Mouse (Mus musculus) stomach, embryonic 15.5 days (tissue): ENCODE data around the gene Jun. TPM values are rescaled to one million over a fixed set of nuclear protein-coding genes. Genes with fewer than 3 reads are reported as not detected.

Experiments
- ATAC-seq: fragments of 200-750 bp; cut with Nextera tagmentation; 2 replicates; pipeline ENCODE4 v1.8.0; 2017; ENCODE audit warnings: low read depth, moderate number of reproducible peaks, moderate TSS enrichment; ENCODE audit not compliant: insufficient read depth, low FRiP score
- H3K27ac ChIP-seq: fragments of 300-500 bp; sonication (generic); 2 replicates; pipeline ENCODE4 v1.5.1; 2015; ENCODE audit warnings: mild to moderate bottlenecking, inconsistent platforms
- H3K27me3 ChIP-seq: fragments of 300-500 bp; sonication (generic); replicated peaks from 2 replicates; pipeline ENCODE4 v1.6.1; 2015; ENCODE audit warnings: inconsistent platforms
- H3K36me3 ChIP-seq: fragments of 300-500 bp; sonication (generic); 2 replicates; pipeline ENCODE4 v1.6.1; 2015; ENCODE audit warnings: inconsistent platforms
- H3K4me1 ChIP-seq: fragments of 300-500 bp; sonication (generic); 2 replicates; pipeline ENCODE4 v1.6.1; 2015; ENCODE audit warnings: inconsistent platforms
- H3K4me2 ChIP-seq: fragments of 300-500 bp; sonication (generic); 2 replicates; pipeline ENCODE4 v1.6.1; 2015; ENCODE audit warnings: mild to moderate bottlenecking, inconsistent platforms
- H3K4me3 ChIP-seq: fragments of 300-500 bp; sonication (generic); replicated peaks from 2 replicates; pipeline ENCODE4 v1.5.1; 2015; ENCODE audit warnings: inconsistent platforms
- H3K9ac ChIP-seq: fragments of 300-500 bp; sonication (generic); 2 replicates; pipeline ENCODE4 v1.6.1; 2015; ENCODE audit warnings: inconsistent platforms
- H3K9me3 ChIP-seq: fragments of 300-500 bp; sonication (generic); 2 replicates; pipeline ENCODE4 v1.6.1; 2016; ENCODE audit warnings: inconsistent platforms
- WGBS: fragments of 180-500 bp; shearing (Covaris S2); methylation state at CpG from one replicate; pipeline ENCODE4 v1.1.7; 2015; 5-methylcytosine and 5-hydroxymethylcytosine counted together
- polyA plus RNA-seq: library from polyadenylated mRNA; unstranded; fragments of >200 nt; fragmentation: Nextera tagmentation; extraction: Ambion mirVana; gene quantifications from 2 replicates; pipeline ENCODE4 v1.2.1, GENCODE M21; 2015

The Jun gene
- polyA plus RNA-seq, 1 experiment from 2014 or later, result 102 TPM

GRCm38 (mm10) chr4:95050518-95051278 is 1.3 kb downstream of the Jun start:
- WGBS, result under 1% methylated on average over 70 of the region's 70 CpGs
- ATAC-seq, result no peak
- Histone ChIP-seq H3K9ac (peak overlapping the region; percentile 83), H3K27ac (peak overlapping the region; percentile 97), H3K4me1 (0 out of 2 replicates have a peak, but pooled peaks cover 16% of the 10 kb centered on the region), H3K4me2 (peak overlapping the region; percentile 78), H3K4me3 (peak overlapping the region; percentile 66), H3K36me3 (no peaks in the 10 kb centered on the region), H3K27me3 (no peaks in the 10 kb centered on the region), H3K9me3 (no peaks in the 10 kb centered on the region)

- ATAC-seq, result no peak
- Histone ChIP-seq H3K4me2 (peak overlapping the region; percentile 78), H3K9ac (peak overlapping the region; percentile 83), H3K9me3 (no peaks in the 10 kb centered on the region), H3K27ac (peak overlapping the region; percentile 97), H3K27me3 (no peaks in the 10 kb centered on the region), H3K4me1 (0 out of 2 replicates have a peak, but pooled peaks cover 11% of the 10 kb centered on the region), H3K36me3 (no peaks in the 10 kb centered on the region), H3K4me3 (peak overlapping the region; percentile 66)
- WGBS, result under 1% methylated on average over 34 of the region's 34 CpGs
These were observed 2.0 kb downstream of the Jun start for GRCm38 (mm10) chr4:95049884-95050517.

DNA sequence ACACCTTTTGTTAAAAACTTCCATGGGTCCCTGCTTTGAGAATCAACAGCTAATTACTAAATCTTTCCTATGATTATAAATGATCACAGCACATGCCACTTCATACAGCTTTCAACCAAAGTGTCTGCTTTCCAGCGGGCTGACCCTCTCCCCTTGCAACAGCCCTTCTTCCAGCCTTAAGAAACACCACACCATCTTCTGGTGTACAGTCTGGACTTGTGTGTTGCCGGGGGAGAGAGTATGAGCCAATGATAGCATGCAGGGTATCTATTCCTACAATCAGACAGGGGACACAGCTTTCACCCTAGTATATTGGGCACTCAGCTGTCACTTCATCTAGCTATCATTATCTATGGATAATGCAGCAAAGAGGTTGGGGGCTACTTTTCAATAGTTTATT is 2.9 kb downstream of the Jun start:
- H3K27ac ChIP-seq, result no peak overlapping the region; the same call in 1 of the 2 replicates

GRCm38 (mm10) chr4:95048731-95049100 is 3.3 kb downstream of the Jun start:
- Histone ChIP-seq H3K9ac (no peak overlapping the region), H3K27ac (no peak overlapping the region)

More for the DNA sequence above, 2.9 kb downstream of the Jun start:
- Histone ChIP-seq H3K4me3 (peak overlapping the region; percentile 66), H3K36me3 (no peaks in the 10 kb centered on the region), H3K27me3 (no peaks in the 10 kb centered on the region), H3K9me3 (no peaks in the 10 kb centered on the region), H3K9ac (no peak overlapping the region), H3K4me1 (0 out of 2 replicates have a peak, but pooled peaks cover 7% of the 10 kb centered on the region), H3K4me2 (peak overlapping the region; percentile 78)
- no peak for ATAC-seq
- 33% methylated on average over 2 of the region's 2 CpGs for WGBS

DNA sequence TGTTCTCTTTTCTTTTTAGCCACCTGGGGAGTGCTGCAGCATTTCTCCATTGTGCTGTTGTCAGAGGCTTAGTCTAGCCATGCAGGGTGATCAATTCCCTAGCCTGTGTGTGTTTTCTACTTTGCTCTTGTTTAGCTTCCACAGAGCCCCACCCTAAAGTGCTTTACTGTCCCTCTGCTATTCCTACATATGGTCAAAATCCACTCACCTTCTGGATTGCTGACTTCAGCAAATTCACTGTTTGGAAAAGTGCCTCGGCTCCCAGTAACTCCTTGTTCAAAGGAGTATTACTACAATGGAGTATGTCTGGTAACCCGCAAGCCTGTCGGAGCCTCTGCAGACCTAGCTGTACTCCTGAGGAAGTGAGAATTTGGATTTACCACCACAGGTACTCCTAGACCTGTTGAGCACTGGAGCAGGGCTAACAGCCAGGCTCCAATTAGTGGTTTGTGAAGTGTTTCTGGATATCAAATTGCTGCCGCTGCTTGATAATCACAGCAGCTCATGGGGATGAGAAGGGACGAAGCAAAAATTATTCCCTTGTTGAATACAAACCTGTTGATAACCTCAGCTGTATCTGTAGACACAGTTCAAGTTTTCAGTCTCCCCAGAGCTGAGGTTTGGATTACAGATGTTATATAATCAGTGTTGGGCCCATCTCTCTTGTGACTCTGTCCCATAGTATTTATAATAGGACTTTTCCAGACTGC is 3.8 kb downstream of the Jun start:
- Histone ChIP-seq H3K4me2 (peak overlapping the region; percentile 78), H3K27me3 (no peaks in the 10 kb centered on the region), H3K4me1 (0 out of 2 replicates have a peak, but pooled peaks cover 7% of the 10 kb centered on the region), H3K4me3 (peak overlapping the region; percentile 66; the same call in 1 of the 2 replicates), H3K9me3 (no peaks in the 10 kb centered on the region), H3K36me3 (no peaks in the 10 kb centered on the region), H3K9ac (no peak overlapping the region), H3K27ac (peak overlapping the region; percentile 40; the same call in 1 of the 2 replicates)
- WGBS, result 42% methylated on average over 5 of the region's 5 CpGs
- ATAC-seq, result no peak

More at GRCm38 (mm10) chr4:95048731-95049100, 3.3 kb downstream of the Jun start:
- peak overlapping the region; percentile 78 for H3K4me2 ChIP-seq
- peak overlapping the region; percentile 66 for H3K4me3 ChIP-seq
- no peaks in the 10 kb centered on the region for H3K27me3 ChIP-seq
- WGBS, result 47% methylated on average over 4 of the region's 4 CpGs
- H3K4me1 ChIP-seq, result 0 out of 2 replicates have a peak, but pooled peaks cover 7% of the 10 kb centered on the region
- H3K36me3 ChIP-seq, result no peaks in the 10 kb centered on the region
- H3K9me3 ChIP-seq, result no peaks in the 10 kb centered on the region
- no peak for ATAC-seq

DNA sequence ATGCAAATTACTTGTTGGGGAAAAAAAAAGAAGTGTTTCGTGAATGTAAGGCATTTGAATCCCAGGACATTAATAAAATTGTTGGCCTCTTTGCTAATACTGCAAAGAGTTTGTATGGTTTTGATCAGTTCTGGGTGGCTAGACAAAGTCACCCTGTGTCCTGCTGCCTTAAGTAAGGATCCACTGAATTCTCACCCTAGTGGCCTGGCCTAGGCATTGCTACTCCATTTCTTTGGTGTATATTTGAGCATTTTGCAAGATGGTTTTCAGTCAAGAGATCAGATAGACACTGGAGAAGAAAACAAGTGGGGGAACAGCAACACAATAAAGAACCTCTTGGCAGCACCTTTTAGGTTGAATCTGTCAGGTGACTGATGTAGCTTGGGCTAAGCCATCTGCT is 6.9 kb downstream of the Jun start:
- no peak overlapping the region for H3K4me2 ChIP-seq
- ATAC-seq, result no peak
- H3K4me1 ChIP-seq, result 0 out of 2 replicates have a peak, but pooled peaks cover 7% of the 10 kb centered on the region
- no peaks in the 10 kb centered on the region for H3K9me3 ChIP-seq
- H3K27ac ChIP-seq, result no peak overlapping the region
- no peaks in the 10 kb centered on the region for H3K27me3 ChIP-seq
- no peak overlapping the region for H3K9ac ChIP-seq
- no peak overlapping the region for H3K4me3 ChIP-seq
- 76% methylated on average over 1 of the region's 1 CpGs for WGBS
- H3K36me3 ChIP-seq, result no peaks in the 10 kb centered on the region

DNA sequence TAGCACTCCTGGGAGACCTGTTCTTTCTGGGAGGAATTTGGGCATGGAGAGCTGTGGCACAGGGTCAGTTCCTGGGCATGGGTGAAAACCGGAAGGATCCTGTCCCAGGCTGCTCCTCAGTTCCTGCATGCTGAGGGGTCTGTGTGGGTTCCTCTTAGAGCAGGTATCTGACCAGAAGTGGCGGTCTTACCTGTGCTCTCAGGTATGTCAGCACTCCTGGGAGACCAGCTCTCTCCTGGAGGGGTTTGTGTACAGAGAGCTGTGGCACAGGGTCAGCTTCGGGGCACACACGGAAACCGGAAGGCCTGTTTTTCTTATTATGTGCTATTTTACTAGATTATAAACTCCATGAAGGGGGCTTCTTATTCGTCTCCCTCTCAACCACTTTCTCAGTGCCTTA is 7.3 kb downstream of the Jun start:
- no peak overlapping the region for H3K27ac ChIP-seq
- 0 out of 2 replicates have a peak, but pooled peaks cover 7% of the 10 kb centered on the region for H3K4me1 ChIP-seq
- no peak for ATAC-seq
- H3K4me2 ChIP-seq, result no peak overlapping the region
- 69% methylated on average over 6 of the region's 6 CpGs for WGBS
- no peaks in the 10 kb centered on the region for H3K27me3 ChIP-seq
- H3K9me3 ChIP-seq, result no peaks in the 10 kb centered on the region
- no peaks in the 10 kb centered on the region for H3K36me3 ChIP-seq
- H3K9ac ChIP-seq, result no peak overlapping the region
- no peak overlapping the region for H3K4me3 ChIP-seq

GRCm38 (mm10) chr4:95038024-95038423 is 14.0 kb downstream of the Jun start:
- Histone ChIP-seq H3K36me3 (no peaks in the 10 kb centered on the region), H3K27me3 (no peaks in the 10 kb centered on the region), H3K9me3 (no peaks in the 10 kb centered on the region), H3K27ac (no peak overlapping the region), H3K4me1 (no peaks in the 10 kb centered on the region), H3K4me3 (no peak overlapping the region), H3K4me2 (no peak overlapping the region), H3K9ac (no peak overlapping the region)
- 57% methylated on average over 5 of the region's 5 CpGs for WGBS
- ATAC-seq, result no peak

GRCm38 (mm10) chr4:95031158-95031557 is 20.9 kb downstream of the Jun start:
- no peak overlapping the region for H3K4me2 ChIP-seq
- H3K36me3 ChIP-seq, result no peaks in the 10 kb centered on the region
- H3K4me3 ChIP-seq, result no peak overlapping the region
- H3K27ac ChIP-seq, result no peak overlapping the region
- no peaks in the 10 kb centered on the region for H3K9me3 ChIP-seq
- 48% methylated on average over 4 of the region's 4 CpGs for WGBS
- no peaks in the 10 kb centered on the region for H3K27me3 ChIP-seq
- H3K9ac ChIP-seq, result no peak overlapping the region
- no peaks in the 10 kb centered on the region for H3K4me1 ChIP-seq
- no peak for ATAC-seq

DNA sequence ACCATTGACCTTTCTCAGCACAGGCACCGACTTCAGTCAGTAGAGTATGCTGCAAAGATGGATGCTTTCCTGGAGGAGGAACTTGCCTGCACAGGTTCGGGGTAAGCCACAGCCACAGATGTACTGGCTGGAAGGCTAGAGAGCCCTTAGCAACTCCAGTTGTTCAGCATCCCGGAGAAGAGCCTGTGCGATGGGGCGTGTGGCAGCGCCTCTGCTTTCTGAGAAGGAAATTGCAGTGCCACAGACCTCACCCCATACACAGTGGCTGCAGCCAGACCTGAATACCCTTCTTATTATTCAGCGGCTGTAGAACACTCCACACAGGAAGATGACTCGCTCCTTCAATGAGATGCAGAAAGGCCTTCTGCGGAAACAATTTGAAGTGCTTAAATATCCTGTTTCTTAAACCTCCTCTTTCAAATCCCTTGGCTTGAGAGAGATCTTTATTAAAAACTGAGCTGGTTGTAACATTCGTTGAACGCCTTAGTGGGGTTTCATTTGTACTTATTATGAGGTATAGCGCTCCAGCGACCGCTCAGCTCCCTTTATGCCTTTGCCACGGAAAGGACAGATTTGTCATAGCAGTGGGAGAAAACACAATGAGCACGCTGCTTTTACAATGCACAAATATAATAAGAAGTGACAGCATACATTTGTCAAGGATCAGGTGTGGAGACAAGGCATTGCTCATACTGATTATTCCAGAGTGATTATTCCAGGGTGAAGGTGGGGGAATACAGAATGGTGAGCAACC is 26.0 kb downstream of the Jun start:
- Histone ChIP-seq H3K4me1 (0 out of 2 replicates have a peak, but pooled peaks cover 4% of the 10 kb centered on the region), H3K9me3 (no peaks in the 10 kb centered on the region), H3K4me2 (no peak overlapping the region), H3K4me3 (no peak overlapping the region), H3K9ac (no peak overlapping the region), H3K36me3 (no peaks in the 10 kb centered on the region), H3K27me3 (no peaks in the 10 kb centered on the region), H3K27ac (no peak overlapping the region)
- WGBS, result 73% methylated on average over 16 of the region's 16 CpGs
- ATAC-seq, result no peak

DNA sequence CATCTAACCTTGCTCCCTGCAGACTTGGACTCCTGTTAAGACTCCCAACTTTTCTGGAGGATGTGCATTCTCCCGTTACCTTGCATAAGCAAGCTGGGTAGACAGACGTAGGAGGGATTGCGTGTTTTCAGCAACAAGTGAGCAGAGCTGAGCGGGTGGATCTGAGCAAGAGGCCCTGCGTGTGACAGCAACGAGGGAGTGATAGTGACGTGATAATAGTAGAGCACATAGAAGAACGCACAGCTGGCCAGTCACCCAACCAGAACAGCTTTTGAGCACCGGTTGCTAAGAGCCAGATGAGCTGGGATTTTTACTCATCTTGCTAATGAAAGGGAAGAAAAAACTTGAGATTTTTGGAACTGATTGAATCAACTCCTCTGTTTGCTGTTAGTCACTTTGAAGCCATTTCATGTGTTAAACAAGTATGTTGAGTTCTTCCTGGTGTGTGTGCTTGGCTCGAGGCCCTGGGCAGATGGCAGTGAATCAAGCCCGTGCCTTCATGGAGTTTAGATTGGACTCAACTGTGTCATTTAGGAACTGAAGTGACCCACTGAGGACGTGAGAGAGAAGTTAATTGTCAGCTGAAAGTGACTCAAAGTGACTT is 28.6 kb downstream of the Jun start:
- H3K4me2 ChIP-seq, result no peak overlapping the region
- ATAC-seq, result no peak
- H3K9me3 ChIP-seq, result no peaks in the 10 kb centered on the region
- H3K36me3 ChIP-seq, result no peaks in the 10 kb centered on the region
- no peak overlapping the region for H3K4me3 ChIP-seq
- H3K4me1 ChIP-seq, result 0 out of 2 replicates have a peak, but pooled peaks cover 4% of the 10 kb centered on the region
- 70% methylated on average over 12 of the region's 12 CpGs for WGBS
- no peaks in the 10 kb centered on the region for H3K27me3 ChIP-seq
- no peak overlapping the region for H3K27ac ChIP-seq
- no peak overlapping the region for H3K9ac ChIP-seq
